Mouse (Mus musculus) spleen, adult 12 weeks (tissue): ENCODE data around the gene Cubn.

Experiments
- DNase-seq: peaks from one replicate; pipeline ENCODE4 v3.0.0; 2022; ENCODE audit warnings: low spot score

Cubn gene

GRCm38 (mm10) chr2:13484566-13484965, 7.0 kb downstream of the Cubn start:
- DNase-seq: no peak

DNA sequence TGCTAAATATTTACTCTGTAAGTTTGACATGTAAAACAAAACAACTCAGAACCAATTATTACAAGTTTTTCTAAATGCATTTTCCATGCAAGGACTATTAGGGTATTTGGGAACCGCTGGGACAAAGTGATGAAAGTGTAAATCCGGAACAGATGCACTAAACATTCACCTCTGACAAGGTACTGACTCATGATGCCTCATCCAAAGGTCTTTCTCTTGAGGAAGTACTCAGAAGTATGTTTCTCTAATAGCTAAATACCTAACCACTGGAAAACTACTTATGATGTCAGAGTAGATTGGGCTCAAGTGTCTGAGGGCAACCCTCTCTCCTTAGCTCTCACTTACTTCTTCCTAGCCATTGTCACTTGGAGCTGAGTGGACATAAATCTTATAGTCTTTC, 10.9 kb downstream of the Cubn start:
- DNase-seq: no peak

DNA sequence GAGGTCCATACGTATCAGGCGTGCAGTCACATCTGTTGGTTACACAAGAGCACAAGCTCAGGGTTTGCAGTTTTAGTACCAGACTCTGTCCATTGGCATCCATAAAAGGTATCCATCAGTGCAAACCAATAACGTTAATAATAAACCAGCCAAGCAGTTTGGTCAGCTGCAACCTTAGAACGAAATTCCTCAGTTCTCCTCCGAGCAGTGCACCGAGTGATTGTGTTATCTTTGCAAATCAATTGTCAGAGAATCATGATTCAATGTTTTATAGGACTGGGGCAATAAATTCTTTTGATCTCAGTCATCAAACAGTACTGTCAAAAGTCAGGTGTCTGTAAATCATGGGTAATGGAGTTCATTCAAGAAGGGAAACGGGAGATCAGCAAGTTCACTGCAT, 12.4 kb downstream of the Cubn start:
- no peak for DNase-seq

- DNase-seq: no peak
Measured at GRCm38 (mm10) chr2:13470108-13470507, 21.5 kb downstream of the Cubn start.

DNA sequence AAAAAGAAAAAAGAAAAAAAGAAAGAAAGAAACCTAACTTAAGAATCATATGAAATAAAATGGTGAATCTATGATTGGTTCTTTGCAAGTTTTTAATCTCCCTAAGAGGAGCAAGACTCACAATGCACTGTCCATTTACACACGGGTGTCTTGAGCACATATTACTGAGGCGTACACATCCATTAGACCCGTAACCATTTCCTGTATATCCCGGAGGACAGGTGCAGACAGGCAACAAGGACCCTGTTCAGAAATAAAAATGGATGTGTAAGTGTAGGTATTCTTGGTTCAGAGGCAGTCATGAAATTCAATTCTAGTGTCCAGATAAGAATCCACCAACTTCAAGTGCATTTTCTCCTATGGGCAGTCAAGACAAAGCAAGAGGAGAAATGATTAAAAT, 22.0 kb downstream of the Cubn start:
- DNase-seq: no peak

GRCm38 (mm10) chr2:13466685-13467084, 24.9 kb downstream of the Cubn start:
- DNase-seq: no peak

DNA sequence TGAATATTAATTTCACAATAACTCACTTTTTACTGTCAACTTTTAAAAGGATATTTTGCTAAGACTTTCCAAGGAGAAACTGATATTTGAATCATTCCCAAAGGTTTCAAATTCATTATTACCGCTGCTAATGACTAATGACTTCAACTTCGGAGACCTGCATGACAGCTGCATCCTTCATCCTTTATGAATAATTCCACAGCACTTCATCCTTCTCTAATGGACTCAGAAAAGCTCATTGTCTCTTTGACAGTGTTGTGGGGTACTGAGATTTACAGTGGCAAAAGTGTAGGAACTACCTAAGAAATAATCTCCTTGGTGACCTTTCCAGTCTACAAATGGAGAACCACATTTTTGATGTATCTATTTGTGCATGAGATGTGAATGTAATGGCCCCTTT, 33.5 kb downstream of the Cubn start:
- DNase-seq: no peak

DNA sequence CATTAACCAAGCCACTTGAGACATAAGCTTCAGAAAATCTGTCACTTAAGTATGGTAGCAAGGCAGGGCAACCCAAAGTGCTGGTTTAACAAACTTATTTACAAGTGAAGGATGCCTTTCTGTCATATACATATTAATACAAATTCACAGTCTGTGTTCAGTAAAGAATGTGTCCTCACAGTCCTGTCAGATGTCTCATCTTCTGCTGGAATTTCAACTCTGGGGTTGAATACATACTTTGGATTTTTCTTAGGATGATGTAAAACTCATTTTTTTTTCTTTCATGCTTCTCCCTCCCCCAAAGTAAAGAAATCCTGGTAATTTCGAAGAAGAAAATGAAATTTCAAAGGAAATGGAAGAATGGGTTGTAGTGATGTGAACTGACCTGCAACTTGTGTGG, 34.8 kb downstream of the Cubn start:
- DNase-seq: no peak

DNA sequence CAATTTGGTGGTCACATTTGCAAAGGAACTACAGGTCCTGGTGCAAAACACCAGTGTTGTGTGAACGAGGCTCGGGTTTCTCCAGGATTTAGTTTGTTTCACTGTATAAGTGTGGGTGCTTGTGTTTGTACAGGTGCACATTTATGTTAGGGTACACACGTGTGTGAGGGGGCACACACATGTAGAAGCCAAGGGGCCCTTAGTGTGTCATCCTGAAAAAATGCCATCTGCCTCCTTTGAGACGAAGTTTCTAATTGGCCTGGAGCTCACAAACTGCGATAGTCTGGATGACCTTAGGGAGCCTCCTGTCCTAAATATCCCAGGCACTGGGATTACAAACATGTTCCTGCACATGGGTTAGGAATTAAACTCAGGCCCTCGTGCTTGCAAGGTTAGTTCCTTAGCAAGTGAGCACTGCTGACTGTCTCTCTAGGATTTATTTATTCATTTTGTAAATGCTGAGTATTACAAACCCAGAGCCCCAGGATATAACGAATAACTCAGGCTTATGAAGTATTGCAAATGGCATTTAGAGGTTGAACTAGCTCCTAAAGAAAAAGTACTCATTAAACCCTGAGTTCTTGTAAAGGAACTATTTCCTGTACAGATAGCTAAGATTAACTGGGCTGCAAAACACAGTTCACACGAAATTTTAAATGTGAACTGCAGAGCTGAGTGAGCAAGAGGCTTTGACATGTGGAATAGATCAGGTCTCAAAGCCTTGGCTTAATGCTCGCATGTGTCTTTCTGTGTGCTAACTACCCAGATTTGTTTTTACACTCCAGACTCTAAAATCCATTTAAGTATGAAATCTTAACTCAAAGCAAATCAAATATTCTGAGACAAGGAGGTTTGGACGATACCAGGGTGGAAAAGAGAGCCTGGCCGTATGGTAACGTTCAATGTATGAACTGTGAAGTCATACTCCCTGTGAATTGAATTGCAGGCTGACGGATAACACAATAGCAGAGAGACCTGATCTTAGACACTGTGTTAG, 39.8 kb downstream of the Cubn start:
- DNase-seq: no peak

DNA sequence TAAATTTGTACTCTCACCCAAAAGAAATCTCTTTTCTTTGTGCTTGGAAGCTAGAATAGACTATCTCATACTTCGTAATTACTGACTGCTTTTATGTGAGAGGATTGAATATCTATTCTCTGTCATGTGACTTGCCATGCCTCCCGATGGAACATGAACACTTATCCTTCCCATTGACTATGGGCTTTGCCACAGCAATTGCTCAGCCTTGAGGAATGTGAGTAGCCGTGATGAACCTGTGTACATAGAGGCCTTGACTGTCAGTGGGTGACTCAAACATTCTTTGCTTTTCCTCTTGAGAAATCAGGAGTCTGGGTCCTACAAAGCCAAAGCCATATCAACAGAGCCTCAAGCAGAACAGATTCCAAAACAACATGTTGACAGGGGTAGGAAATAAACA, 40.7 kb downstream of the Cubn start:
- no peak for DNase-seq

DNA sequence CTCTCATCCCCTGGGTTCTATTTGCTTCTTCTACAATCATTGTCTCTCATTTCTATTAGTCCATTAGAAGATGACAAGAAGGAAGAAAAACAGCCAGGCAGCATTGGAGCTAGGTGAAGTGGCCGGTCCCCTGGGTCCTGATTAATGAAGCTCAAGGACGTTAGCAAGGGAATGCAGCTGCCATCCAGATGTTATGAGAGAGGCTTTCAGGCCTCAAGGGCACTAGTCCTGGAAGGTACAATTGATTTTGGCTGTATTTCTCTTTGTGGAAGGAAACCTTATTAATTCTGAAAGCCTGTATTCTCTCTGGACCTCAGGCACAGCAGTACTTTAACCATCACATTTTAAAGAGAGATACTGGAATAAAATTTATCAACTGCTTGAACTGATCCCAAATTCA, 41.1 kb downstream of the Cubn start:
- DNase-seq: no peak

DNA sequence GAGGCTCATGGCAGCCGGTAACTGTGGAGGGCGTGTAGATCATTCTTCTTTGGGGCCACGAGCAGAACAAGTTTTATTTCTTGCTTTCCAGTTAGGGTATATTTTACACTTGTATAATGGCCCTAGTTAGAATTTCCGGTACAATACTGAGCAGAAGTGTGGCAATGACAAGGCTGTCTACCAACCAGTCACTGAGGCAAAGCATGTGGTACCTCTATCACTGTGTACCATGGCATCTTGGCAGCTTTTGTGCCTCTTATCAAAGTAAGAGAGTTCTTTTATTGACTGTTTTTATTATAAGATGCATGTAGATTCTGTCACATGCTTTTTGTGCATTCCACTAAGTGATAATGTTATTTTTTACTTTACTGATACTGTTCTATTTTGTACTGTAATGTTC, 46.5 kb downstream of the Cubn start:
- DNase-seq: no peak

DNA sequence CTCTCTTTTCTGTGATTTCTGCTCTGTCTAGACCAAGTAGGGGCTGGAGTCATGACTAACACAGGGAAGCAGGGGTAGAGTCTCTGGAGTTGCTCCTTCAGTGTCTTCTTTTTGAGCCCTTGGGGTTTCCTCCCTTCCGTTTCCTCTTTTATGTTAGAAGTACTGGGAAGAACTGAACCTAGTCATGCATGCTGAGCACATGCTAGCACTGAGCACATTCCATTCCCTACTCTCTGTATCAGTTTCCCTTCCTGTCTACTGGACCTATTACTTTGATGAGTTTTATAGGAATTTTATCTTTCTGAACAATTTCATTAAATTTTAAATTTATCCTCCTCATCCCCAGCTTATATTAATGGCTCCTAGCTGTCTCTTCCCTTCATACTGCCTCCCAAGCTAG, 52.6 kb downstream of the Cubn start:
- DNase-seq: no peak

GRCm38 (mm10) chr2:13438275-13438845, 53.3 kb downstream of the Cubn start:
- DNase-seq: no peak

DNA sequence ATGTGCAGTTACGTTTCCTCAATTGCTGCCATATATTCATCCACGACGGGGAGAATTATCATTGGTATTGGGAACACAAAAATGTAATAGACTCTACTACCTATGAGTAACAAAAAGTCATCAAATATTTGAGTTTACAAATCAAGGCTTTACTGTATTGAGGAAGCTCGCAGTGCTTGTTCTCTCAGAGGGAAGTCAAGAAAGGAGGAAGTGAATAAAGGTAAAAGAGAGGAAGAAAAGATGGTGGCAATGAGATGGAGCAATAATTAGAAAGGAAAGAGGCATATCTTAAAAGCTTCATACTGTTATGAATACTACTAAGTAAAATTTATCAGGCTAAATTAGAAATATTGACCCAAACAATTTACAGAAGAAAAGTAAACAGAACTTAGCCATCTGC, 59.6 kb downstream of the Cubn start:
- no peak for DNase-seq

DNA sequence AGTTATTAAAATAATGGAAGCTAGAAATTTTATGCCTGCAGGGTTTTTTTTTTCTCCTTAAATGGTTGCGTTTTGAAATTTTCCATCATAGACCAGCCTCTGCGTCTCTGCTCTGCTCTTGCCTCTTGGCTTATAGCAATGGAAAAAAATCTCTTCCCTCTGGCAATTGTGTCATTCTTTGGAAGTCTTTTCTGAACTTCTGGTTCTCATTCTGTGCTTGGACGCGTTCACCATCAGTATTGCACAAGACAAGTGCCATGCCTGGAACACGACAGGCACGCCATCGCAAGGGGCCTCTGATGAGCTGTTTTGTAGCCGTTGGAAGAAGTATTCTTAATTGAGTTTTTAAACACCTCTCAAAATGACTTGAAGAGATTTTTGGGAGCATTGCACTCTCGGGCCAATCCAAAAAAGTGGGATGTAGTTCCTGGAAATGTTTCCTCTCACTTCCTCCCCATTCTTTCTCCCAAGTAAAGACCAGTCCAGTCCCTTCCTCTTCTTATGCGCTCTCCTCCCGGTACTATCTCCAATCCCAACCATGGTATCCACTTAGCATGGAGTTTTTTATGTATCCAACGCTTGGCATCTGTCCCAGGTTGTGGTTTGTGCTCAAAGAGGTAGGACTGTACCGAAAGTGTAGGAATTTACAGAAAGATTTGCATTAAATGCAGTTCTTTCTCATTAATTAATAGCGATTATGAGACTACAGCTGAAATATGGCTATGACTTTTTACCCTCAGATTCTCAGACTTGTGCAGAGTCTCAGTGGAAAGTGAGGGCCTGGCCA, 69.4 kb downstream of the Cubn start:
- DNase-seq: no peak

GRCm38 (mm10) chr2:13416765-13417524, 74.7 kb downstream of the Cubn start:
- no peak for DNase-seq

DNA sequence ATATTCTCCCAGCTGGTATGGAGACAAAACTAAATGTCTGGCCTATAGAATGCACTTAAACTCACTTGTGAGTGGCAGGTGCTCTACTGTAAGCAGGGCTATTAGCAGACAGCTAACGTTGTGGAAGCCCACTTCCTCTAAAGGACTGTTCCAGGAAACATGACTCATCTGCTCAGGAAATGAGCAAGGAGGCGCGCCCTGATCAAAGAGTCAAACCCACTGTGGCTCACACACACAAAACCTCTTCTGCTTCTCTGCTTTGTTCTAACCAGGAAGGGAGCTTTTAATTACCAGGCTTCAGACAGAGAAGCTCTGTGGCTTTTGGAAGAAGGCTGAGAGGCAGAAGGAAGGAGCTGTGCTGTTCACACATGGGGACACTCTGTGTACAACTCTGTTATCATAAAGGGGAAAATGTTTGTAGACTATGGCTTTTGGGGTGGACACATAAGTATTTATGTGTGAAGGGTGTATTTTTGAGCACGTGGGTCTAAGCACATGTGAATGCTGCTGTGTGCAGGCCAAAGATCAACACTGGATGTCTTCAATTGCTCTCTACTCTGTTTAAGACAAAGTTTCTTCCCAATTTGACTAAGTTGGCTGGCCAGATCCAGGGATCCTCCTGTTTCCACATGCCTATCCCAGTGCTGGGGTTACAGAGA, 78.0 kb downstream of the Cubn start:
- peak; percentile 58 for DNase-seq

GRCm38 (mm10) chr2:13410660-13411059, 81.0 kb downstream of the Cubn start:
- DNase-seq: no peak

- no peak for DNase-seq
Measured at GRCm38 (mm10) chr2:13409767-13410519, 81.7 kb downstream of the Cubn start.

- DNase-seq: no peak
Measured at GRCm38 (mm10) chr2:13408333-13408732, 83.3 kb downstream of the Cubn start.
